Comparison of ENCODE assay signal across 28 mouse cellular contexts in genomic region chr8:107507019-107507418, GRCm38 (mm10).
"Had no signal": no experiment of that assay in that cellular context is flagged by ENCODE, and none has a peak within 500 bp of the region (broad histone marks: within the 10 kb centered on the region; RNA-seq: fewer than 3 reads in every experiment).

No protein-coding gene starts in this region.

- H3K9ac ChIP-seq: embryonic facial prominence, embryonic 12.5 days; embryonic facial prominence, embryonic 13.5 days; embryonic facial prominence, embryonic 15.5 days; forebrain, embryonic 12.5 days; forebrain, embryonic 13.5 days; forebrain, embryonic 15.5 days; forebrain, postnatal 0 days had no signal

- H3K4me2 ChIP-seq: embryonic facial prominence, embryonic 12.5 days; embryonic facial prominence, embryonic 13.5 days; embryonic facial prominence, embryonic 15.5 days; forebrain, embryonic 12.5 days; forebrain, embryonic 13.5 days; forebrain, embryonic 15.5 days had no signal

- DNase-seq: cerebellum, adult 2 months; cerebellum, adult 8-10 months; cerebellum, adult 9-10 months; cerebellum, adult 9-11 months; cerebellum, postnatal 10 days; cerebellum, postnatal 14 days; cerebellum, postnatal 25 days; cerebellum, postnatal 36 days; embryo, embryonic 11 days; forebrain, postnatal 0 days; gastrocnemius, adult 2 months; gastrocnemius, postnatal 10 days; gastrocnemius, postnatal 14 days; gastrocnemius, postnatal 25 days; gastrocnemius, postnatal 36 days; heart, adult 18-20 months; heart, adult 2 months had no signal

- ATAC-seq: forebrain, embryonic 13.5 days; forebrain, embryonic 14.5 days; forebrain, embryonic 15.5 days; forebrain, embryonic 16.5 days; forebrain, postnatal 0 days had no signal

- H3K27me3 ChIP-seq: embryonic facial prominence, embryonic 12.5 days; embryonic facial prominence, embryonic 13.5 days; embryonic facial prominence, embryonic 15.5 days; forebrain, embryonic 12.5 days; forebrain, embryonic 13.5 days; forebrain, embryonic 15.5 days had no signal

- H3K4me3 ChIP-seq: embryonic facial prominence, embryonic 10.5 days; embryonic facial prominence, embryonic 12.5 days; embryonic facial prominence, embryonic 13.5 days; embryonic facial prominence, embryonic 15.5 days; erythroblast, embryonic 14.5 days; forebrain, embryonic 10.5 days; forebrain, embryonic 12.5 days; forebrain, embryonic 13.5 days; forebrain, embryonic 15.5 days; gastrocnemius, adult 2 months; heart, adult 2 months had no signal

- H3K9me3 ChIP-seq: embryonic facial prominence, embryonic 10.5 days; embryonic facial prominence, embryonic 12.5 days; embryonic facial prominence, embryonic 13.5 days; embryonic facial prominence, embryonic 15.5 days; forebrain, embryonic 10.5 days; forebrain, embryonic 12.5 days; forebrain, embryonic 13.5 days; forebrain, embryonic 15.5 days had no signal

- H3K27ac ChIP-seq: embryonic facial prominence, embryonic 10.5 days; embryonic facial prominence, embryonic 12.5 days; embryonic facial prominence, embryonic 15.5 days; forebrain, embryonic 10.5 days; forebrain, embryonic 12.5 days; forebrain, embryonic 13.5 days; forebrain, embryonic 15.5 days; gastrocnemius, adult 2 months; heart, adult 2 months had no signal
